Mouse (Mus musculus) G1E (cell line): Measurements from ENCODE around the gene Aldh1l2. TPM values are rescaled to one million over a fixed set of nuclear protein-coding genes. Genes with fewer than 3 reads are reported as not detected.
"Not testable (repeated sequence)": the region's sequence is repeated elsewhere in the genome, so short reads cannot be mapped to it uniquely, and the experiment has no call there.

Source experiments
- ATAC-seq: 2 replicates; pipeline ENCODE4 v1.8.0; 2016; ENCODE audit warnings: mild to moderate bottlenecking; ENCODE audit not compliant: insufficient number of reproducible peaks, poor library complexity, low FRiP score, severe bottlenecking; ENCODE audit errors: extremely low read depth
- DNase-seq: peaks from one replicate; pipeline ENCODE4 v3.0.0; 2012; ENCODE audit warnings: low spot score
- H3K27me3 ChIP-seq: 2 replicates; pipeline ENCODE4 v1.6.1; 2012; ENCODE audit warnings: mild to moderate bottlenecking, low read length, inconsistent platforms; ENCODE audit not compliant: insufficient read depth
- H3K36me3 ChIP-seq: replicated peaks from 2 replicates; pipeline ENCODE3; 2012; ENCODE audit warnings: mild to moderate bottlenecking, inconsistent platforms
- H3K4me1 ChIP-seq: 2 replicates; pipeline ENCODE4 v1.6.1; 2012; ENCODE audit warnings: low read depth, low read length, inconsistent platforms, mixed read lengths; ENCODE audit not compliant: insufficient read depth
- H3K4me3 ChIP-seq: 2 replicates; pipeline ENCODE4 v1.5.1; 2012; ENCODE audit warnings: low read depth, mild to moderate bottlenecking, inconsistent platforms, low read length, moderate library complexity, mixed read lengths
- H3K9me3 ChIP-seq: replicated peaks from 2 replicates; pipeline ENCODE4 v1.6.1; 2012; ENCODE audit warnings: inconsistent platforms
- CTCF ChIP-seq: IDR thresholded peaks from 2 replicates; pipeline ENCODE4 v1.5.1; 2012; ENCODE audit warnings: low read depth, low read length, inconsistent platforms, mixed read lengths
- GATA1 ChIP-seq: IDR thresholded peaks from 2 replicates; pipeline ENCODE4 v1.6.1; 2012; ENCODE audit warnings: borderline replicate concordance, low read length, inconsistent platforms, mixed read lengths
- GATA2 ChIP-seq: IDR thresholded peaks from 2 replicates; pipeline ENCODE4 v1.6.1; 2012; ENCODE audit warnings: low read depth, low read length, inconsistent platforms, borderline replicate concordance
- POLR2AphosphoS5 ChIP-seq: IDR thresholded peaks from 2 replicates; pipeline ENCODE4 v1.6.1; 2012; ENCODE audit warnings: low read depth, low read length, inconsistent platforms; ENCODE audit not compliant: insufficient replicate concordance
- TAL1 ChIP-seq: conservative IDR thresholded peaks from 2 replicates; pipeline ENCODE4 v1.6.1; 2012; ENCODE audit warnings: low read depth, low read length, inconsistent platforms, mixed read lengths
- polyA plus RNA-seq: library from polyadenylated mRNA; stranded (reverse); fragments of >175 nt; gene quantifications from 2 replicates; pipeline ENCODE4 v1.2.3, GENCODE M21; 2012
- total RNA-seq, 2 experiments: library from RNA; stranded (forward) in 1 of 2; stranded (reverse) in 1 of 2; fragments of 200-1000 nt in 1 of 2; fragments of >200 nt in 1 of 2; fragmentation: Nextera tagmentation in 1 of 2; gene quantifications; 2 replicates each; pipeline ENCODE4 v1.2.3; 2014 to 2017

The Aldh1l2 gene
- total and polyA plus RNA-seq, 3 experiments = 0.27 TPM; not detected in 2

DNA sequence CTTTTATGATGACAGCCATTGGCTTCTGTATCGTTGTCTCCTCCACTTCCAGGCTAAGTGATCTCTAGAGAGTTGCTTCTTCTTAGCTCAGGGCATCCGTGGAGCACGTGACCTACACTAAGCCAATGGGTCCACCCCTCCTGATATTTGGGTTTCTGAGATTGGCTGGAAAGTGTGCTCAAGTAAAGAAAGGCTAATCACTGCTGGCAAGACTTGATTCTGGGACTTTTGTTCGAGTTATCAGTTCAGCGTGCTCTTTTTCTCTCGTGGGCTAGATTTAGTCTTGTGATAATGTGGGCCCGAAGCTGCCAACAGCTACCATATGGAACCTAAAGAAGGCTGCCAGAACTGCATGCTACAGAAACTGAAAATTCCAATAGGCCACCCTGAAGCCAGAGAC, 8.3 kb upstream of the Aldh1l2 start:
- H3K36me3 ChIP-seq = peaks cover 6% of the 10 kb centered on the region

DNA sequence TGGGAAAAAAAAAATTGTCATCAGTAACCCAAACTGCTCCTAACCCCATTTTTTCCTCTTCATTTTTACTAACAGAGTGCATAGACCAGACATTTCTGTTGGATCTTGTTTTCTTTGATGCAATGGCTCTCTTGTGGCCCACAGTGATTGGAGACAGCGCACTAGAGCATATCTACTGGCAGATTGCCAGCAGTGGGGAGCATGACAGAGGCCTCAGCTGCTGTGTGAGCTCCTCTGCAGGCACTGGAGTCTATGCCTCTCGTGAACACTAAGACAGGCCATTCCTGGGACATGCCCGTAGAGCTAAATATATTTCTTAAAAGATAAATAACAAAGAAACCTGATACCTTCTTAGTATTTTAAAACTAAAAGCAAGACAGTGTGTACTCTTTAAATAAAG, 6.2 kb upstream of the Aldh1l2 start:
- TF ChIP-seq TAL1 (no peak), GATA2 (no peak), GATA1 (no peak), POLR2AphosphoS5 (no peak), CTCF (no peak)
- no peaks in the 10 kb centered on the region for H3K9me3 ChIP-seq
- H3K4me3 ChIP-seq = no peak overlapping the region
- ATAC-seq = no peak
- no peak for DNase-seq
- H3K4me1 ChIP-seq = peaks cover 10% of the 10 kb centered on the region; the same call in 1 of the 2 replicates
- no peaks in the 10 kb centered on the region for H3K36me3 ChIP-seq
- peaks cover 17% of the 10 kb centered on the region for H3K27me3 ChIP-seq

More for the DNA sequence above, 8.3 kb upstream of the Aldh1l2 start:
- H3K4me1 ChIP-seq = peaks cover 17% of the 10 kb centered on the region; the same call in 1 of the 2 replicates
- DNase-seq (no peak), ATAC-seq (no peak)
- H3K27me3 ChIP-seq = peaks cover 10% of the 10 kb centered on the region
- no peak overlapping the region for H3K4me3 ChIP-seq
- no peak for TF ChIP-seq TAL1
- no peak for TF ChIP-seq GATA2
- TF ChIP-seq CTCF = no peak
- no peak for TF ChIP-seq POLR2AphosphoS5
- no peak for TF ChIP-seq GATA1
- no peaks in the 10 kb centered on the region for H3K9me3 ChIP-seq

DNA sequence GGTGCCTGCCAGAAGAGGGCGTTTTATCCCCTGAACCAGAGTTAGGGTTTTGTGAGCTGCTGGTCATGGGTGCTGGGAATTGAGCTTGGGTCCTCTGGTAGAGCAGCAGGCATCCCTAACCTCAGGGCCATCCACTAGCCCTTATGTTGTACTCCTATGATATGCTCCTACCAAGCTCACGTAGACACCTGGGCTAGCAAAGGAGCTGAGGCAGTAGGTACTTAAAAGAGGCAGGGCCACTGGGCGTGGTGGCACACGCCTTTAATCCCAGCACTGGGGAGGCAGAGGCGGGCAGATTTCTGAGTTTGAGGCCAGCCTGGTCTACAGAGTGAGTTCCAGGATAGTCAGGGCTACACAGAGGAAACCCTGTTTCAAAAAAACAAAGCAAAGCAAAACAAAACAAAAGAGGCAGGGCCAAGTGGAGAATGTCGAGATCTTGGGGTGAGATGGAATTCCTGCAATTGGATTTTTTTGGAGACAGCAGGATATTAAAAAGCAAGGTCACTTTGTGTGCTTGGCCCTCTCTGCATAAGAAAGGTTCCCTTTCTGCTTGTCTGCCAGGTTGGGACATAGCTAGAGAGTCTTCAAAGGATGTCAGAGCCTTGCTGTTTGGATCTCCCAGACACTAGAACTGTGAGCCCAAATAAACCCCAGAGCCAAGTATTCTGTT, 5.5 kb upstream of the Aldh1l2 start:
- DNase-seq = no peak
- Histone ChIP-seq H3K27me3 (peaks cover 20% of the 10 kb centered on the region), H3K4me3 (no peak overlapping the region), H3K36me3 (no peaks in the 10 kb centered on the region), H3K9me3 (no peaks in the 10 kb centered on the region), H3K4me1 (peaks cover 6% of the 10 kb centered on the region; the same call in 1 of the 2 replicates)
- TF ChIP-seq TAL1 (no peak), POLR2AphosphoS5 (no peak), CTCF (no peak), GATA1 (no peak), GATA2 (no peak)
- ATAC-seq = no peak

DNA sequence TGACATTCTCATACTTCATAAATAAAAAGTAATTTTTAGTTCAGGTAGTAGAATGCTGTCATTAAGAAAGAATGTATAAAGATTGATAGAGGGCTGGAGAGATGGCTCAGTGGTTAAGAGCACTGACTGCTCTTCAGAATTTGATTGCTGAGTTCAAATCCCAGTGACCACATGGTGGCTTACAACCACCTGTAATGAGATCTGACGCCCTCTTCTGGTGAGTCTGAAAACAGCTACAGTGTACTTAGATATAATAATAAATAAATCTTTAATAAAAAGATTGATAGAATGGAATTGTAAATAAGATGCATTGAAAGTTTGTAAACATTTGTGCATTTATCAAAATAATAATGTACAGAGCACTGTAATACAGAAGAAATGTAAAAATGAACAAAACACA, 2.5 kb upstream of the Aldh1l2 start:
- ATAC-seq (no peak), DNase-seq (no peak)
- Histone ChIP-seq H3K9me3 (no peaks in the 10 kb centered on the region), H3K4me3 (no peak overlapping the region), H3K27me3 (peaks cover 36% of the 10 kb centered on the region), H3K4me1 (peaks cover 9% of the 10 kb centered on the region), H3K36me3 (no peaks in the 10 kb centered on the region)
- TF ChIP-seq GATA1 (no peak), POLR2AphosphoS5 (no peak), TAL1 (no peak), CTCF (no peak), GATA2 (no peak)

DNA sequence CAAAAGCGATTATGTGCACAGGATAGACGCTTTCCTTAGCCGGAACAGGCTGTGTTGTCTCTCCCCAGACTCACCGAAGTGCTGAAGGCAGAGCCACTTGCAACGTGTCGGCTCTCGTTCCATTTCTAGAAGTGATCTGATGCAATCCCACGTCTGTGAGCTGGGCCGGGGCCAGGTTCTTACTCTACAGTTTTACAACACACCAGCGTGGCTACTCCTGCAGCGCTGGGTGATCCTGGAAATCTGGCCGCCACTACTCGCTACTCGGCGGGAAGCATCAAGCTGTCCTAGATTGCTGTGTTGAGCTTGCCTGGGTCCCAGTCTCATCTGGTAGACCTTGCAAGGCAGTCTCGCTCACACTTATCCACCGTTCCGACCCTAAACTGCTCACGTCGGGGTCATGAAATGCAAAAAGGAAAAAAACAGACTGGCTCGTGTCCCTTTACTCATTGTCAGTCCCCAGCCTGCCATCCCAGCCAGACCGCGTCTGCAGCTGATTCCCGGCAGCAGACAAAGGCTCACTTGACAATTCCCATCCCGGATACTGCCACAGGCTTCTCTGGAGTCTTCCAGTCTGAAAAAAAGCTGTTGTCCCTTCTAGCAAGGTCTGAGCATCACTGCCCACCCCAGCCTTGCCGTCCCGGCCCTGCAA, 556 bp downstream of the Aldh1l2 start:
- Histone ChIP-seq H3K27me3 (peaks cover 37% of the 10 kb centered on the region), H3K9me3 (no peaks in the 10 kb centered on the region), H3K4me1 (peaks cover 7% of the 10 kb centered on the region), H3K4me3 (peak overlapping the region; percentile 25; the same call in 1 of the 2 replicates), H3K36me3 (no peaks in the 10 kb centered on the region)
- ATAC-seq (no peak), DNase-seq (no peak)
- TF ChIP-seq POLR2AphosphoS5 (no peak), CTCF (no peak), GATA2 (no peak), GATA1 (no peak), TAL1 (no peak)

DNA sequence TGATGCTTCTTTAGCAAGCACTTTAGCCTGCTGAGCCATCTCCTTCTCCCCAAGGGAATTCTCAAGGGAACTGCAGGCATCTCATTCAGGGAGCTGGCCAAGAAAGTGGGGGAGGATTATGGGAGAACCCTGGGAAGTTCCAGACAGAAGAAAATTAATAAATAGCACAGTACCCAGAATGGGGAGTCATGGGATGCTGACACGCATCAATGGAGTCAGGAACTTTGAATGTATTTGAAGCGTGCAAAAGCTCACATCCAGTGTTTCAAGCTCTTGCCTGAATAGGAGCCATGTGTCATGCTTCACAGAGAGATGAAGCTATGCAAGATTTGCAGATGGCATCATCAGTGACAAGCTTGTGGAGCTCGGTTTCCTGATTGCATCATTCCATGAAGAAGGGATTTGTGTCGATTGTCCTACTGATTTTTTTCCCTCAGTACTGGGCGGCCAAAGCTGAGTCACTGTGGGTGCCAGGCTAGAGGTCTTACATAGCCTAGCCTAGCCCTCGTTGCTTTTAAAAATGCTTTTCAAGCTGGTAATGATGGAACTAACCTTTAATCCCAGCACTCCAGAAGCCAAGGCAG, 3.5 kb downstream of the Aldh1l2 start:
- H3K36me3 ChIP-seq = no peaks in the 10 kb centered on the region
- H3K9me3 ChIP-seq = no peaks in the 10 kb centered on the region
- ATAC-seq = no peak
- H3K4me3 ChIP-seq = no peak overlapping the region
- H3K4me1 ChIP-seq = peaks cover 7% of the 10 kb centered on the region
- TF ChIP-seq CTCF = no peak
- TF ChIP-seq GATA1 = no peak
- no peak for TF ChIP-seq GATA2
- TF ChIP-seq TAL1 = no peak
- no peak for TF ChIP-seq POLR2AphosphoS5
- H3K27me3 ChIP-seq = peaks cover 35% of the 10 kb centered on the region
- DNase-seq = no peak

DNA sequence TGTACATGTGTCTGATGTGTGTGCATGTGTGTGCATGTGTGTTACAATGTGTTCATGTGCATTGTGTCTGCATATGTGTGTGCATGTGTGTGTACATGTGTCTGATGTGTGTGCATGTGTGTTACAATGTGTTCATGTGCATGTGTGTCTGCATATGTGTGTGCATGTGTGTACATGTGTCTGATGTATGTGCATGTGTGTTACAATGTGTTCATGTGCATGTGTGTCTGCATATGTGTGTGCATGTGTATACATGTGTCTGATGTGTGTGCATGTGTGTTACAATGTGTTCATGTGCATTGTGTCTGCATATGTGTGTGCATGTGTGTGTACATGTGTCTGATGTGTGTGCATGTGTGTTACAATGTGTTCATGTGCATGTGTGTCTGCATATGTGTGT, 9.7 kb downstream of the Aldh1l2 start:
- not testable (repeated sequence) for H3K9me3 ChIP-seq, ATAC-seq, H3K4me1 ChIP-seq, DNase-seq, H3K4me3 ChIP-seq, H3K36me3 ChIP-seq
- peaks cover 13% of the 10 kb centered on the region; the same call in 1 of the 2 replicates for H3K27me3 ChIP-seq
